In genomic region chr15:87264906-87265305, GRCm38 (mm10) we compare ENCODE assay signal across 22 mouse cellular contexts.
DNase-seq lines count a peak whose midpoint lies in the region; ATAC-seq and TF ChIP-seq lines count a peak whose summit lies in the region.
"Had no signal": no experiment of that assay in that cellular context is flagged by ENCODE, and none has a peak within 500 bp of the region (broad histone marks: within the 10 kb centered on the region; RNA-seq: fewer than 3 reads in every experiment).

No protein-coding gene starts in this region.

- no peak for ATAC-seq in midbrain, postnatal 0 days (ENCODE audit: low FRiP score)
- ATAC-seq in midbrain, embryonic 13.5 days, result no peak
- ATAC-seq: forebrain, embryonic 15.5 days; inflammation-experienced regulatory T-cells, adult 6 months had no signal

- no peaks in the 10 kb centered on the region for H3K4me1 ChIP-seq in midbrain, postnatal 0 days (ENCODE audit: insufficient read depth, low read length)
- no peaks in the 10 kb centered on the region for H3K4me1 ChIP-seq in midbrain, embryonic 13.5 days (replicated peaks)
- no peaks in the 10 kb centered on the region for H3K4me1 ChIP-seq in heart, embryonic 10.5 days
- H3K4me1 ChIP-seq: embryonic facial prominence, embryonic 15.5 days; forebrain, embryonic 15.5 days; heart, embryonic 15.5 days; hindbrain, embryonic 15.5 days had no signal

- no peak for TF ChIP-seq CTCF in midbrain, postnatal 0 days (IDR thresholded peaks at IDR 0.05)

- no peak overlapping the region for H3K27ac ChIP-seq in midbrain, postnatal 0 days (ENCODE audit: low read depth, low read length)
- no peak overlapping the region for H3K27ac ChIP-seq in midbrain, embryonic 13.5 days
- H3K27ac ChIP-seq in heart, embryonic 10.5 days, result no peak overlapping the region
- H3K27ac ChIP-seq: embryonic facial prominence, embryonic 15.5 days; forebrain, embryonic 15.5 days; heart, embryonic 15.5 days; hindbrain, embryonic 15.5 days had no signal

- H3K9me3 ChIP-seq in midbrain, postnatal 0 days (ENCODE audit: low read length), result no peaks in the 10 kb centered on the region
- H3K9me3 ChIP-seq in midbrain, embryonic 13.5 days, result no peaks in the 10 kb centered on the region
- no peaks in the 10 kb centered on the region for H3K9me3 ChIP-seq in heart, embryonic 10.5 days
- H3K9me3 ChIP-seq: embryonic facial prominence, embryonic 15.5 days; forebrain, embryonic 15.5 days; heart, embryonic 15.5 days; hindbrain, embryonic 15.5 days had no signal

- H3K4me3 ChIP-seq in midbrain, postnatal 0 days (ENCODE audit: low read depth, low read length), result no peak overlapping the region
- H3K4me3 ChIP-seq in midbrain, embryonic 13.5 days (replicated peaks), result no peak overlapping the region
- no peak overlapping the region for H3K4me3 ChIP-seq in heart, embryonic 10.5 days
- H3K4me3 ChIP-seq: embryonic facial prominence, embryonic 15.5 days; erythroblast, embryonic 14.5 days; forebrain, embryonic 15.5 days; heart, embryonic 15.5 days; hindbrain, embryonic 15.5 days had no signal

- no peak overlapping the region for H3K4me2 ChIP-seq in midbrain, postnatal 0 days (ENCODE audit: low read depth, low read length, poor library complexity, severe bottlenecking)
- no peak overlapping the region for H3K4me2 ChIP-seq in midbrain, embryonic 13.5 days (replicated peaks)
- H3K4me2 ChIP-seq: embryonic facial prominence, embryonic 15.5 days; forebrain, embryonic 15.5 days; heart, embryonic 11.5 days; heart, embryonic 15.5 days; hindbrain, embryonic 15.5 days had no signal

- no peaks in the 10 kb centered on the region for H3K36me3 ChIP-seq in midbrain, postnatal 0 days (ENCODE audit: insufficient read depth, low read length)
- no peaks in the 10 kb centered on the region for H3K36me3 ChIP-seq in midbrain, embryonic 13.5 days
- H3K36me3 ChIP-seq in heart, embryonic 10.5 days, result no peaks in the 10 kb centered on the region
- H3K36me3 ChIP-seq: embryonic facial prominence, embryonic 15.5 days; forebrain, embryonic 15.5 days; heart, embryonic 15.5 days; hindbrain, embryonic 15.5 days had no signal

- no peak overlapping the region for H3K9ac ChIP-seq in midbrain, postnatal 0 days (replicated peaks; ENCODE audit: low read length, poor library complexity, severe bottlenecking)
- H3K9ac ChIP-seq in midbrain, embryonic 13.5 days (replicated peaks), result no peak overlapping the region
- H3K9ac ChIP-seq: embryonic facial prominence, embryonic 15.5 days; forebrain, embryonic 15.5 days; heart, embryonic 15.5 days; hindbrain, embryonic 15.5 days had no signal

- no peaks in the 10 kb centered on the region for H3K27me3 ChIP-seq in midbrain, postnatal 0 days (ENCODE audit: insufficient read depth, low read length)
- no peaks in the 10 kb centered on the region for H3K27me3 ChIP-seq in midbrain, embryonic 13.5 days
- H3K27me3 ChIP-seq in heart, embryonic 10.5 days (ENCODE audit: insufficient read depth, poor library complexity, severe bottlenecking), result no peaks in the 10 kb centered on the region
- H3K27me3 ChIP-seq: embryonic facial prominence, embryonic 15.5 days; forebrain, embryonic 15.5 days; heart, embryonic 15.5 days; hindbrain, embryonic 15.5 days had no signal

- peak; percentile 57 for DNase-seq in midbrain, postnatal 0 days (ENCODE audit: low spot score)
- peak; percentile 18 to 41 for DNase-seq in cerebellum, adult 18-20 months
- DNase-seq in cerebellum, adult 9-11 months, result peak; percentile 44
- peak; percentile 9 to 25 for DNase-seq in cerebellum, postnatal 36 days
- DNase-seq in ovary, postnatal 10 days (ENCODE audit: low spot score), result no peak
- DNase-seq in testis, postnatal 10 days (ENCODE audit: low spot score), result no peak
- DNase-seq in heart, embryonic 10.5 days (ENCODE audit: low spot score), result no peak
- DNase-seq: adrenal gland, adult 2 months; adrenal gland, postnatal 25 days; embryo, embryonic 11 days; gastrocnemius, postnatal 36 days; heart, adult 11 months; heart, postnatal 14 days; kidney, adult 18-20 months had no signal

Comparison
In these comparisons a context has a peak if more than half of its experiments do, and no peak if none do; other contexts are left out.
1. DNase-seq: peak in midbrain, postnatal 0 days (single experiment), cerebellum, adult 18-20 months (2 of 2), cerebellum, adult 9-11 months (single experiment) and cerebellum, postnatal 36 days (2 of 2); none in ovary, postnatal 10 days (single experiment), testis, postnatal 10 days (single experiment) and heart, embryonic 10.5 days (single experiment).